Mouse (Mus musculus): ENCODE measurements around the gene Kctd6.

DNA sequence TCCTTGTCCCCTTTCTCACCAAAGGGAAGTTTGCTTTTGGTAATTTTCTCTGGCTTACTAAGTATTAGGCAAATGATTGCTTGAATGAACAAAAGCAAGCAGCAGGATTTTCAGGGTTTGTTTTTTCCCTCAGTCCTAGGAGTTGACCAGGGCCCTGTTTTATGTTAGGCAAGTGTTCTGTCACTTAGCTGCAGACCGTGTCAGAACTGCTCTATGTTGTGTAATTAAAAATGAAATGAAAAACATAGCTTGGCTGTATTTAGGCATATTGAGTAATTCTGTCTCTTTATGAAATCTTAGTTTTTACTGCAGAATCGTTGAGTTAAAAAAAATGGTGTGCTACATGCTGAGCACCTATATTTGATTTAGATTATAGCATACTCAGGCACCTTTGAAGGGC, 10.9 kb downstream of the Kctd6 start:
- TF ChIP-seq CTCF (IDR thresholded peaks at IDR 0.05; ENCODE audit: low read depth) (no peak), EP300 (IDR thresholded peaks at IDR 0.05; ENCODE audit: low read depth) (no peak)

All from liver, embryonic 14.5 days (tissue).